Mouse (Mus musculus) kidney, postnatal 25 days (tissue): ENCODE data around the gene Oit3.

Source experiments
- DNase-seq, 2 experiments: peaks; one replicate each; pipeline ENCODE4 v3.0.0; 2021; ENCODE audit warnings: mixed read lengths in 2 of 2

The Oit3 gene

DNA sequence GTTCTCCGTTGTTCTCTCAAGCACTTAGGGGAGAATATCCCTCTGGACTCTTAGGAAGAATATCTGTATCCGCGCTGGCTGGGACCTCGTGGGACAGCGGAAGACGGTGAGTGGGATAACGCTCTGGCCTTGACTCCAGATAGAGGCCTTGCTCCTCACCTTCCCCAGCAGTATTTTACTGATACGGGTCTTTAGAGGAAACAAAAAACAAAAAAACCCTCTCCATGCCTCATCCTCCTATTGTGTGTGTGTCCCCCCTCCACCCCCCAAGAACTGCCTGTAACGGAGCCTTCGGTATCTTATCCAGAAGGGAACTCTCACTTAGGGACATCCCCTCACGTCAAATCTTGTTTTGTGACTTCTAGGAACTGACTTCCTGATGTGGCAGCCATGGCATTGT lies at the start of gene Oit3:
Gene Oit3 (minus strand): TSS at position 44 of the 400 bp plus-strand sequence.
- DNase-seq, result no peak

DNA sequence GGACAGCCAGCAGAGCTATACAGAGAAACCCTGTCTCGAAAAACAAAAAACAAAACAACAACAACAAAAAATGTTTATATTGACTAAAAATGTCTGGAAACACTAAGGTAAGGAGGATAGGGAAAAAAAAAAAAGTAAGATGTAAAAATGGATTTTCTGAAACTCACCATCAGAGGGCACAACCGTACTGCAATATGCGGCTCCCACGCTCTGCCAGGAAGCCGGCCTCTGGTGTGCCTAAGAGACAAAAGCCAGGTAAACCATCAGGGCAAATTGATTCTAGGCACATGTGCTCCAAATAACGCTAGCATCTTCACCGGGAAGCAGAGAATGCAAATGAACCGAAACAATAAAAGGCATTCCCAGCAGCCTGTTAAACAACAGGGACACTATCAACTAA lies 49.3 kb upstream of the Oit3 start:
- DNase-seq, result peak; percentile 42 to 52

DNA sequence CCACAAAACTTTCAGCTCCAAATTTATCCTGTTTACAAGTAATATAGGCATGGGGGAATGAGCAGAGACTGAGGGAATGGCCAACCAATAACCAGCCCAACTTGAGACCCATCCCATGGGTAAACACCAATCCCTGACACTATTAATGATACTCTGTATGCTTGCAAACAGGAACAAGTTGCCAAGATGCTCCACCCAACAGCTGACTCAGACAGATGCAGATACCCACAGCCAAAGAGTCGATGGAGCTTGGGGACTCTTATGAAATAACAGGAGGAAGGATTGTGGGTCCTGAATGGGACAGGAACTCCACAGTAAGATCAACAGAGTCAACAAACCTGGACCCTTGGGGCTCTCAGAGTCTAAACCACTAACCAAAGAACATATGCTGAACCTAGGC lies 47.8 kb upstream of the Oit3 start:
- no peak for DNase-seq

DNA sequence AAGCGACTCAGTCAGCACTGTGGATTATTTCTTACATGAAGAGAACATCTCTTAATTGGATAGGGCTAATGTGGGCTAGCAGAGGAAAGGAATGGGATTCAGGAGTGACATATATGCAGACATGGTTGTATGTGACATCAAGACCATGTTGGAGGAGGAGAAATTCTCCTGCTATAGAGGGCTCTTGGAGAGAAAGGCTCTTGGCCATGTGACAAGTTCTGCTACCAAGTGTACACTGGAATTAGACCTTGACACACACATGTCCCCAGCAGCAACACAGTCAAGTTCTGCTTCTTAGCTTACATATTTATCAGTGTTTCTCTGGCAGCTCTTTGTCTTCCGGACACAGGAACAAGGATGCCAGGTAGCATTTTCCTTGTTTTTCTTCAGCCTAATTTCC lies 45.8 kb upstream of the Oit3 start:
- no peak for DNase-seq

DNA sequence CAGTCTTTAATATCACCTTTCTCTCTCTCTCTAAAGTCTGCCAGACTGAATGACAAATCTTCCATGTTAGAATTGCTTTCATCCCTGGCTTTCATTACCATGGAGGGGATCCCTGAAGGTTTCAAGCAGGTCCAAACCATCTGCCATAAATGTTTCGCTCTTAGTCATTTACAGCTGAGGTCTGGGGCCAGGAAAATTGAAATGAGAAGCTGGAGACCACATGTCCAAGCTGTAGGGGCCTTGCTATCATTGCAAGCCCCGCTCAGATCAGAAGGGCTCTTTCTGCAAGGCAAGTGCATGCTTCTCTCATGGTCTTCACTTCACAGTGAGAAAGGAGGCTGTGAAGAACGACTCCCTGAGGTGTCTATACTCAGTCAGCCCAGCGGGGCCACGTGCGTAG lies 42.7 kb upstream of the Oit3 start:
- no peak for DNase-seq

DNA sequence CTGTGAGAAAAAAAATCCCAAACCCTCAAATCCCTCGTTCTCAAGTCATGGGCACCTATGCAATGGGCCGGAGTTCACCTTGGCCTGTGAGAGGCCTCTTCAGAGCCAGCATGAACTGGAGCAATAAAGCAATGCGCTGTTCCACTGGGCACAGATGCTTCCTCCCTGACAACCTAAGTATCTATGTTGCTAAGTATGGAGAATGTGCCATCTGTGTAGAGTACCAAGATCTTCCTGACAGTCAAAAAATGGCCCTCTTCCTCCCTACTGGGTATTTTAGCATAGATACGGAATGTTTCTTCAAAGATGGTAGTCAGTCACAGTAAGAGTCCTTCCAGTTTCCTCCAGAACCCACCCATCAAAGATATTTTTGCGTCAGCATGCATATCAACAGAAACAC lies 39.8 kb upstream of the Oit3 start:
- no peak for DNase-seq

DNA sequence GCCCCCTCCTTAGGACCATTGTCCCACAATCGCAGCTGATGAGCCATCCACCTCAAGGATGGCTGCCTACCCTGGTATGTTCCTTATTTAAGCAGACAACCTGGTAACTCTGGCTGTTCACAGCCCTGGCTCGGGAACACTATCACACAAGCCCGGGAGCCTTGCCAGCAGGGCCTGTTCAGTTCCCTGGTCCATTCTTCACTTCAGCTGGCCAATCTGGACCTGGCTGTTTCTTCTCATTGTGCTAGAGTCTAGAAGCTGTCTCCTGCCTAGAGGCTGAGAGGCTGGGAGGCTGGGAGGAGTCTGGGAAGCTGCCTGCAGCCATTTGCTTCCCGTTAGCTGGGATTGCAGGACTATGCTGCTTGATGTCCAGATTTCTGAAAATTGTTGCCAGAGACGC lies 28.9 kb upstream of the Oit3 start:
- DNase-seq, result no peak

DNA sequence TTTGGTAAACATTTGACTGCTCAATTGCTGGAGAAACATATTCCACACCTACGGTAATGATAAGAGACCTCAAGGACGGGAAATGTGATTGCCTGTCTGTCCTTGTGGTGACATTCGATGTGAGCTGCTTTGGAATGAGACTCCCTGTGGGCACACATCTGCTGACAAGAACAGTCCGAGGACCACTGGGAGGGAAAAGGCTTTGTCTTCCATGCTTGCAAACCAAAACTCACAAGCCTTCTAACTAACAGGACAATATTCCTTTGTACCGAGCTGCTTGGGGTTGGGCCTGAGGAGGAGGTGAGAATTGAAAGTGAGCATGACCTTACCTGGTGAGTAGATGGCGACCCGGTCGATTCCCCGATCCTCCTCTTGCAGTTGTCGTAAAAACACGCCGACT lies 25.7 kb upstream of the Oit3 start:
- no peak for DNase-seq

DNA sequence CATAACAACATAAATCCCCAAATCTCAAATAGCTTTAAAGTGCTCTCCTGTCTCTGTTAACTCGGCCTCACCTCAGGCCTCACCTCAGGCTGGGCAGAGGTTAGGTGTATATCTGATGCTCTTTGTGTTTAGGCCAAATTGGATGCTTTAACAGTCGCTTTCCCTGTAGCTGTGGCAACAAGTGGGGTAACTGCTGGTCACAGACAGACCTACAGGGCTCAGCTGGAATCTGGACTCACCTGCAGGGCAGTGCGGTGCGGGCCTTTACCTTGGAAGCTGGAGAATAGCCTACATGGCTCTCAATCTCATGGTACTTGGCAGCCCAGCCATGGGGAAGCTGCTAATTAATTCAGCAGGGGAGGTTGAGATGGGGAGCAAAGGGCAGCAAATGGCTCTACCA lies 25.0 kb upstream of the Oit3 start:
- DNase-seq, result no peak

DNA sequence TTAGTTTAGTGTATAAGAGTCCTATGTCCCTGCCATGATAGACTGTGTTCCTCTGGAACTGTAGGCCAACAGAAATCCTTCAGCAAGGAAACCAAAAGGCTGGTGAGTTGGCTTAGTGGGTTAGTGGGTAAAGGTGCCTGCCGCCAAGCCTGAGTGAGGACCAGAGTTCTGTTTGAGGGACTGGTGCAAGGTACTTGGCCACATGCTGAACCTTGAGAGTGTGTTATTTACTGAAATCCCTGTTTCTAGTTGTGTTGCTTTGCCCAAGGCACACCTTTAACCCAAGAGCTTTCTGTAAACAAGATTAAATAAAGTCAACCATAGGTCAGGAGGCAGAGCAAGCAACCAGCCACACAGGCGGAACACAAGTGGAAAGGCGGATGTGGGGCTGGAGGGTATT lies 24.0 kb upstream of the Oit3 start:
- no peak for DNase-seq

DNA sequence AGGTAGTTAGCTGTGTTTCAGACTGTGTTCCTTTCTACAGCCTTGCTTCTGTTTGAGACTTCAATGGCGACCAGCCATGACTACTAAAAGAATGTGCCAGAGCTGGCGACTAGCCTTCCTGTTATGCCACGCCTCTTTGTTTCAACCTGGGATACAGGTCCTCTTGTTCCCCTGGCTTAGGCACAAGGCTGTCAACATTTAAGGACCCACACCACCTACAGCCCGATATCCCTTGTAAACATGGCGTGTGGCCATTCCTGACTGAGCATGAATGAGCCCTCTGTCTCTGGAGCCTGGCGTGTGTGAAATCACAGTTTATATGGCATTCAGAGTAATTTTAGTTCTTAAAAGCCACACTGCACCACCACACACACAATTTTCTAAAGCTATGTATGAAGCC lies 20.7 kb upstream of the Oit3 start:
- no peak for DNase-seq

DNA sequence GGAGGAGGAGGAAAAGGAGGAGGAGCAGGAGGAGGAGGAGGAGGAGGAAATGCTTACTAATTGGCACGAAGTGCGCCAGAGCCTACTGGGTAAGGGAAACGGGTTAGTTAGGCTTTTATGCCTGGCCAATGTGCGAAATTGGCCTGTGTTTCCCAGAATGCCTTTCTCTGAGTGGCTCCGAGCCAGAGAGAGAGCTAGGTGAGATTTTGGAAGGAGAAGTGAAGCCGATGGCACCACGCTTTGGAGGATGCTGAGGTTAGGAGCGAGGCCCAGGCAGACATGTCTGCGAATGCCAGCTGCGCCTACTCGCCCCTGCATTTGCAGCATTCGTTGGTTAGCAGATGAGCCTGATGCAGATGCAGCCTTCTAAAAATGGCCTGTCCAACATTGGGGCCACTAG lies 18.2 kb upstream of the Oit3 start:
- DNase-seq, result no peak

DNA sequence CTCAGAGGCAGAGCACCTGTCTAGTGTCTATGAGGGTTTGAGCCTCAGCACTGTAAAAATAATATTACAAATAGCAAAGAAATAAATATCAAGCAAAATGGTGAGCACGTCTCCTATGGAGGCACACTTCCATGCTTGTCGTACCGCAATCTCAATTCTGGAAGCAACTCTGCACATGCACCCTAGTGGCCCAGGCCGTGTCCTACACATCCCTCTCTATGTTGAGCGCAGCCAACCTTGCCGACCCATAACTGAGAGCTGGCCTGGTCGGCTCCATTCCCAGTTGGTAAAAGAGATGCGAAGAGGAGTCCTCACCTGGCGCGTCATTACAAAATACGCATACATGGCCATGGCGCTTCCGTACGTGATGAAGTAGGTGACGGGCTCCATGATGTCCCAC lies 13.1 kb upstream of the Oit3 start:
- DNase-seq, result no peak

DNA sequence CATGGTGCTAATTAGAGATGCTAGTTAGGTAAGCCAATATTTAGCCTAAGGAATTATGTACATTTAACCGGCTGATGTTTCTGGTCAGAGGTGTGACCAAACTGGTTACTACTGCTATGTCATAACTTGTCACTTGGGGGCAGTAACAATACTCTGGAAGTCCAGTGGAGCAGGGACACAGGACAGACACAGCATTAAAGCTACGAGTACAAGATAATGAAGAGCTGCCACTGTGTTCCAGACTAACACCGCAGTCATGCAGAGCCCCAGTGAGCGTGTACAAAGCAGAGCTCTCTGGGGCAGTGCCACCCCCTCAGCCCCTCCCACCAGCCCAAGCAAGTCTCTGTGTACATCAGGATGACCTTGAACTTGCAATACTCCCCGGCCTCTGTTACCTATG lies 10.3 kb upstream of the Oit3 start:
- peak in 1 of 2 experiments; percentile 44 for DNase-seq

DNA sequence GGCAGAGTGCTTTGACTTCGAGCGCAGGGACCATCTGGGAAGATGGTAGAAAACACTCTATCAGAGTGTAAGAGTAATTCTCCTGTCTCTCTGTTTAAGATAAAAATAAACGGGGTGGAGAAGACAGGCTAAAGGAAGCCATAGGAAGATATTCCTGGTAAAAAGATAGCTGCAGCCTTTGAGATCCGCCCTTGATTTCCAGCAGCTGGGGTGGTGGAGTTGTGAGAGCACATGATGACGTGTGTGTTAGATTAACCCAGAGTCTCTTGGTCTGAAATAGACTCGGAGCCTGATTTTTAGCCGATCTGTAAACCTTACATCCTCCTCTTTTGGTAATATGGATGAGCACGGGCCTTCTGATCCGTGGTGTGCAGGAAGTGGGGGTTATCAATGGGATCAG lies 6.0 kb upstream of the Oit3 start:
- DNase-seq, result no peak

DNA sequence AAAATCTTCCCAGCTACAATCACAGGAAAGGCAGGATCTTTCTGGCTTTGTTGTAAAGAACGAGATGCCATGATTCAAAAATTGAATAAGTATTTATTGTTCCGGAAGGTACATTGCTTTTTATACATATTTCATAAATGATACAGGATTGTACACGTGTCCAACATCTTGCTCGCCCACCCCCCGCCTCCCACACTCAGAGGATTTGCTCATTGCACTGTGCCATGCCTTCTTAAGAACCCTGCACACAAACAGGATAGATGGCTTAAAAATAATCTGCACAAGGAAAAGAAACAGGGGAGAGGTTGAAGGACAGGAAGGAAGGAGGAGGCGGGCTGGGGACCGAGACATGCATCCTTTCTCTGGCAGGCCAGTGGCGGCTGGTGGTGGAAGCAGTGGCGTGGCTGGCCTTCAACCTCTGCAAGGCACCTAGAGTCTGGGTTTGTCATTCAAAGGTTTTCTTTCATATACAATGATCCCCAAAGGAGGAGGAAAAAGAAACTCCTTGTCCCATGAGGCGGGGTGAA lies 5.4 kb upstream of the Oit3 start:
- no peak for DNase-seq

DNA sequence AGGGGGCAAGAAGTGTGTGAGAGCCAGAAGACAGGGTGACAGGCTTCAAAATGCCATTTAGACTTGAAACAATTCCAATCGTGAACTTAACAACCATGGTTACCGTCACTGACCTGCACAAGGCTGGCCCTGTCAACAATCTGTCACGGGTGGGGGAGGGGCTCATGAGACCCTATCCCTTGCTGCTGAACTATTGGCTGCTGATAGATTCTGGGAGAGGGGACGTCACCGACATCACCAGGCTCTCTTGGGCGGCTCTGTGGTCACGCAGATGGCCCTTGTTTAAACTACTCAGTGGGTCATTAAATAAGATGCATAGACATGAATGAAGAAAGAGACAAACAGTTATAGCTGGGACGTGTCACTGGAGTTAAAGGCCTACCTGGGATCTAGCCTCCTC lies 3.1 kb upstream of the Oit3 start:
- DNase-seq, result no peak

DNA sequence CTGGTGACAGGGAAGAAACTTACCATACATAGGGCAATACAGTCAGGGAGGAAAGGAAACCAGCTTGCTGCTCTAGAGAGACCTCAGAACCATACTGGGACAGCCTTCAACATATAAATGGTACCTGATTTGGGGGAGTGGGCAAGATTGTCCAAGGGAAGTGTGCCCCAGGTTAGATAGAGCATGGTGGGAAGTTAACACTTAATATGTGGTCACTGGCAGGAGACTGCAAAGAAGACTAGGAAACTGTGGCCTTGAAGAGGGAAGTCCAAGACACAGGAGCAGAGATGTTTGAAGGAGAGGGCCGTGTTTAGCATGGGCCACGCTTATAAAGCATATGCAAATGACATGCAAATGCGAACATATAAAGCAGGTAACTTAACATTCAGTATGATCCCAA lies 2.5 kb upstream of the Oit3 start:
- DNase-seq, result no peak

DNA sequence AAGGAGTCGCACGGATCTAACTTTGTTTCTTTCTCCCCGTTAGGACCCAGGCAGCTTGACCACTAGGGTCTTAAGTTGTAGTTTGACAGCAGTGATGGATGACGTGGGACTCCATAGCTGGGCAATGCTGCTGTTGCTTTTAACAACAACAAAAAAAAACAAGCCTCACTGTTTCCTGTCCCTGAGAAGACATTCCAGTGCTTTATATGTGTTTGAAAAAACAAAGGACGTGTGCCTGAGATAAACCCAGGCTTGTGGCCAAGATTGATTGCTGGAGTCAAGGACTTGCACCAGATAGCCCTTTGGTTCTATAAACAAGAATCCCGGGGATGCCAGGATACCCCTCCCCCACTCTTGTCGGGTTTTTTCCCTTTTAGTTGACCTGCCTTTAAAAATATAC lies 1.6 kb upstream of the Oit3 start:
- DNase-seq, result peak; percentile 50 to 61

DNA sequence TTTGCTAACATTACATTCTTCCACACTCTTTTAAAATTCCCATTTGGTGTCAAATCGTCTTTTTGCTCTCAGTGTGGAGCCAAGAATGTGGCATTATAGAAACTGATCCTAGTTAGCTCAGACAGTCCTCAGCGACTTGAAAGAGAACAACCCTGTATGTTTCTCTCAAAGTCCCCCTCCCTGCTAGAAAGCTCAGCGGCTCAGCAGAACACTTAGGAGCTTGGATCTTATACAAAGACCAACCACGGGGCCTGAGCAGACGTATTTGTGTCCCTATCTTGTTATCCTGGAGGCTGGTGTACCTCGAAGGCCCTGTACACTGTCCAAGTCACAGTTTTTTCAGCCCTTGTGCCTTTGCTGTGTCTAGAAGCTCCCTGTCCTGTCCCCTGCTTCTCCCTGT lies 1.4 kb downstream of the Oit3 start:
- DNase-seq, result no peak

DNA sequence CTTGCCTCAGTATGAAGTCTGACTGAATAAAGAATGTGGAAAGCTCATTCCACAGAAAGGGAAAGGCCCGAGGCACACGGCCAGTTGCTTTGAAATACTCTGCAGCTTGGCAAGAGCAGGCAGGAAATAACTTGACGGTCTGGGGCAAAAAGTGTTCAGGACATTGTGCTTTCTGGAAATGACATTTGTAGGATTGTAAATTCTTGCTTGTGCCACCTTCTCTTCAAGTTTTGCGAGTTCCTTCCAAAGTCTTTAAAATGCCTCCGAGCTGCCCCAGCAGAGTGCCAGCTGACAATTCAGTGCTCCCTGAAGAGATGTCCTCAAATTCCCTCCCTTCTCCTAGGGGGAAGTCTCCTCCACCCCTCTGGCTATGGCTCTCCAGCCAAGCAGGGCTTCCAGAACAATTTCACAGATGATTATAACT lies 2.1 kb downstream of the Oit3 start:
- DNase-seq, result peak; percentile 74 to 76

DNA sequence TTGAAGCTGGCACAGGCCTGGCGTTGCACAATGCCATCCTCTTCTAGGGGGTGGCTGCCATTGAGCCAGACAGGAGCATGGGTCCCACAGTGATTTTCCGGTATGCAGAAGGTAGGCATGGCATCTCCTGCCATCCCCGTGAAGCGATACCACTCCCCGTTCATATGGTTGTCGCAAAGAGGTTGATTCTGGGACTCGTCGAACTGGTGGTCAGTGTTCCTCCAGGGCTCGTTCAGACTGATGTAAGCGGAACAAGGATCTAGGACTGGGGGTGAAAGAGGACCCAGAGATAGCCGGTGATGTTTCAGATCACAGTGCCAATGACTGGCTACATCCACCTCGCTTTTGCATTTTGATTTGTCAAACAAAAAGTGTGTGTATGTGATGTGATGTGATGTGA lies 2.9 kb downstream of the Oit3 start:
- DNase-seq, result no peak

DNA sequence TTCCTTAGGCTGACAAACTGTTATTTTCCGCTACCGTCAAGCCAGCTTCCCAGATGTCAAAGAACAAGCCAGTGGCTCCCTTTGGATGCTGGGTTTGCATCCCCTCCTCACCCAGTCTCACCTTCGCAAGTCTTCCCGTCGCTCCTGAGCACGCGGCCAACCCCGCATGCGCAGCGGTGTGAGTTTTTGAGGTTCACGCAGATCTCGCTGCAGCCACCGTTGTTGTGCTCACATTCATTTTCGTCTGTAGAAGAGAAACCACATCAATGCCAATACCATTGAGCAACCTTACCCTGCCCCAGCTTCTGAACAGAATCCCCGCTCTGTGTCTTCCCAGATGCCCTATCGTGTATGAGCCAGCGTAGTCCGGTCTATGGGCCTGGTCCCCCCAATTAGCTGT lies 5.8 kb downstream of the Oit3 start:
- peak in 1 of 2 experiments; percentile 22 for DNase-seq

DNA sequence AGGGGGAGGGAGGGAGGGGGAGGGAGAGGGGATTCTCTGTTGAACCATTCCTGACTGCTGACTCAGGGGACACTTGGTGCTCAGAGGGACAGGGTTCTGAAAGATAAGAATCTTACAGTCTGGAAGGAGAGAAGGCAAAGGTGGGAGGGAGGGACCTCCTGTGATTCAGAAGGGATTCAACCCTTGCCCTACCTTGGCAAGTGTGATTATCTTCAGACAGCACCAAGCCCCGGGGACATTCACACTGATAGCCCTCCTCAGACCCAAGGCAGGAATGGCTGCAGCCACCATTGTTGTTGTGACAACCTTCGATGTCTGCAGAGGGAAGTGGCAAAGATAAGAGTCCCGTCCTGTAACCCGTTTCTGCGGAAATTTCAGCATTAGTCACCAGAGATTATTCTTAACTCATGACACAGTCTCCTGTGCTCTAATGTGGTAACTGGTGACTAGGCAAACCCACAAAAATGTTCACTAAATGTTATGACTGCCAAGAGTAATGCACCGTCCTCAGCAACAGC lies 10.8 kb downstream of the Oit3 start:
- no peak for DNase-seq

DNA sequence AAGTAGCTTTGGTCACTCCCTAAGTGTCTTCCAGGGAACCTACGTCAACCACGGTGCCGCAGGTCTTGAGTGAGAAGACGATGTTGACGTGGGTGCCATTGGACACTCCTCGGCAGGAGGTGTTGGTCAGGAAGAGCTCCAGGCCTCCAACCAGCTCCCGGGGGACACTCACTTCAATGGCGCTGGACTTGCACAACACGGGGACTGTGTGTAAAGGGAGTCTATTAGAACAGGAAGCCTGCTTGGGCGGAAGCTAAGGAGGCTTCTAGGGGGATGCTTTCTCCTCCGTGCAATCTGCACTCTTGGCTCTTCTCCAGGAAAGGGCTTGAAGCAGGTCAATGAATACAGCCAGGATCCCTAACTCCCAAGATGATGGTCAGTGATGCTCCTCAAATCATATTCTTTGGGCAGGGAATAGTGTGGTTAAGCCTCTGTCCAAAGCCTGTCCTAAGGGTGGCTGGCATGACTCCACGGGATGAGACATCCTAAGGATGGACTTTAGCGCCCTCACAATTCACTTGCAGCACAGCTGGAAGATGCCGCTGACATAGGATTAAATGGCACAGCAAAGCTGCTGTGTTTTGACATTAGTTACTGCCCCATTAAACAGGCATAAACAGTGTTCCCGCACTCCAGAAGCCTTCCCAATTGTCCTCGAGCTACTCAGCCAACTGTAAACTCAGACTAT lies 12.0 kb downstream of the Oit3 start:
- no peak for DNase-seq
